Mouse (Mus musculus) adrenal gland, postnatal 14 days (tissue): ENCODE measurements around the gene D930048N14Rik. TPM values are rescaled to one million over a fixed set of nuclear protein-coding genes. Genes with fewer than 3 reads are reported as not detected.
"Not testable (repeated sequence)": the region's sequence is repeated elsewhere in the genome, so short reads cannot be mapped to it uniquely, and the experiment has no call there.

Experiments used
- DNase-seq: peaks from one replicate; pipeline ENCODE4 v3.0.0; 2021; ENCODE audit warnings: mixed read lengths
- total RNA-seq: library from RNA; stranded (reverse); gene quantifications from 2 replicates; pipeline ENCODE4 v1.2.3, GENCODE M21; 2021

D930048N14Rik gene
- total RNA-seq, 1 experiment from 2014 or later, result 1.9 TPM

GRCm38 (mm10) chr11:51627907-51628306 lies 22.8 kb upstream of the D930048N14Rik start:
- no peak for DNase-seq

- peak; percentile 49 for DNase-seq
Observed at GRCm38 (mm10) chr11:51629651-51630314, 21.0 kb upstream of the D930048N14Rik start.

GRCm38 (mm10) chr11:51632130-51632753 lies 18.5 kb upstream of the D930048N14Rik start:
- no peak for DNase-seq

GRCm38 (mm10) chr11:51633200-51633599 lies 17.6 kb upstream of the D930048N14Rik start:
- not testable (repeated sequence) for DNase-seq

GRCm38 (mm10) chr11:51633721-51634120 lies 17.0 kb upstream of the D930048N14Rik start:
- no peak for DNase-seq

GRCm38 (mm10) chr11:51635127-51635524 lies 15.6 kb upstream of the D930048N14Rik start:
- no peak for DNase-seq

- peak; percentile 95 for DNase-seq
Observed at GRCm38 (mm10) chr11:51635525-51636322, 15.0 kb upstream of the D930048N14Rik start, which contains the start of gene Rmnd5b. Gene Rmnd5b, minus strand, starts transcription at chr11:51635896.

GRCm38 (mm10) chr11:51636323-51636684 lies 14.4 kb upstream of the D930048N14Rik start:
- DNase-seq, result peak; percentile 81

DNA sequence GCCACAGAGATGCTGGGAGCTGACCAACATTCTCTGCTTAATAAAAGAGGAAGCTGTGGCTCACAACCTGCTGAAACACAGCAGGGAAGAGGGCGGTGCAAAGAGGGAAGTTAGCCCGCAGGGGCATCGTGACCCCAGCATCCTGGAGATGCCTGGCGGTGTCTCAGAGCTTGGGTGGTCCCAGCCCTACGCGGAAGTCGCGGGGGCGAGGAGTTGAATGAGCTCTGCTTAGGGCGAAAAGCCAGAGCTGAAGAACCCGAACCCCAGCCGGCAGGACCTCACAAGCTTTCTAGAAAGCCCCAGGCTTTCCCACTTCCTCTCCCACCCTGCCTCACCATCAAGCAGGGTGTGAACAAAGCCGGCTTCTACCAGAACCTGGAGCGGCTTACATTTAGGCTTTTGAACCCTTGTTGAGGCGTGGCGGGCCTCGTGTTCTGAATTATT lies 12.8 kb upstream of the D930048N14Rik start:
- DNase-seq, result peak; percentile 65

DNA sequence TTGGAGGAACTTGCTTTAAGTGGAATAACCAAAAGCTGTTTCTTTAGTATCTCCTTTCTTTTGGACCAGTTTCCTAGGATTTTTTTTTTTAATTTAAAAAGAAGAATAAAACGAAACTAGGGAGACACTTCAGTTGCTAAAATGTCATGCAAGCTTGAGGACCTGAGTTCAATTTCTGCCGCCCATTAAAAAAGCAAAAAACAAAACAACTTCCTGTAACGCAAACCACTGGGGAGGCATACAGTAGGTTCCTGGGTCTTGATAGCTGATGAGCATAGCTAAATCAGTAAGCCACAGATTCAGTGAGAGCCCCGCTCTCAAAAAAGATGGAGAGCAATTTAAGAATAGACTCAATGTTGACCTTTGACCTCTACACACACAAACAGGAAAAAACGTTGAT lies 12.3 kb upstream of the D930048N14Rik start:
- no peak for DNase-seq

DNA sequence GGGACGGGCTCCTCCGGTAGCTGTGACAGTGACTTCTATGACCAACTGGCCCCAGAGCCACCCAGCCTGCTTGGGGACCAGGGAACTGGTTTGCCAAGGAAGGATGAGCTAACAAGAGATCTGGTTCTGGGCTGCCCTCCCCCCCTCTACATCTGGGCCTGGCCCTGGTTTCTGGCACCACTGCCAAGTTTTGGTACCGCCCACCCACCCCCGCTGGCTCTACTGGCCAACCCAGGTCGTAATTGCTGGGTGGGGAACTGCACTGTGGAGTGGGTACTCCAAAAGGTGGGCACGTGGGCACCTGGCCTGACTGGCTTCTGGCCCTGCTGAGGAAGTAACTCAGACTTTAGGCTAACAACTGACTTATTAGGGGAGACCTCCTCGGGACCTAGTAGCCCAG lies 10.0 kb upstream of the D930048N14Rik start:
- peak; percentile 38 for DNase-seq

DNA sequence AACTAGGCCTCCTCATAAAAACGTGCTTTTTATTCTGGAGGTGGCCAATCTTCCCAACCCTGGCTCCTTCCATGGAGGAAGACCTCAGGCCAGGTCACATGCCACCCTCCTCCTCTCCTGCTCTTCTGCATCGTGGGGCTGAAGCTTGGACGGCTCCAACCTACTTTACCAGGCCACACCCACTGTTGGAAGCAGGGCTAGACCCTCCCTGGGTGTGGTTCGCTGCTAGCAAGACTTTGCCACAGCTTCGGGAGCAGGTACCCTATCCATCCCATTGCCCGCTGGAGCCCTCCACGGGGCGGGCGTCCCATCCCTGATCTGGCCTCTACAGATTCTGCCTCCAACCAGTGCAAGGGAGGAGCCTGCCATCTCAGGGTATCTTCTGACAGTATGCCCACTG lies 7.6 kb upstream of the D930048N14Rik start:
- no peak for DNase-seq

DNA sequence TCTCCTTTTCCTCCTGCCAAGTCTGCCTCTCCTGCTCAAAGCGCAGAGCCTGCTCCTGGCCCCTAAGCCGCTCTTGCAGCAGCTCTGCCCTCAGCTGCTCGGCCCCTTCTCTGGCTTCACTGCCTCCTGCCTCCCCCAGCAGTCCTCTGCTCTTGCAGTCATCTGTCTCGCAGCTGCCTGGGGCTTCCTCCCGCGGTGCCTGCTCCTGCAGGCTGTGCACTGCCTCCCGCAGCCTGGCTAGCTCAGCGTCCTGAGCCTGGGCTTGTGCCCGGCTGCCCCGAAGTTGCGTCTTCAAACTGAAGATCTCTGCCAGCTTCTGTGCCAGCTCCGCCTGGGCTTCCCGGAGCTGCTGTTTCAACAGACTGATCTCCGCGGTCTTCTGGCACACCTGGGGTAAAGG lies 7.0 kb upstream of the D930048N14Rik start:
- peak; percentile 61 for DNase-seq

- no peak for DNase-seq
Observed at GRCm38 (mm10) chr11:51644217-51644616, 6.5 kb upstream of the D930048N14Rik start.

GRCm38 (mm10) chr11:51645293-51645692 lies 5.5 kb upstream of the D930048N14Rik start:
- peak; percentile 59 for DNase-seq

DNA sequence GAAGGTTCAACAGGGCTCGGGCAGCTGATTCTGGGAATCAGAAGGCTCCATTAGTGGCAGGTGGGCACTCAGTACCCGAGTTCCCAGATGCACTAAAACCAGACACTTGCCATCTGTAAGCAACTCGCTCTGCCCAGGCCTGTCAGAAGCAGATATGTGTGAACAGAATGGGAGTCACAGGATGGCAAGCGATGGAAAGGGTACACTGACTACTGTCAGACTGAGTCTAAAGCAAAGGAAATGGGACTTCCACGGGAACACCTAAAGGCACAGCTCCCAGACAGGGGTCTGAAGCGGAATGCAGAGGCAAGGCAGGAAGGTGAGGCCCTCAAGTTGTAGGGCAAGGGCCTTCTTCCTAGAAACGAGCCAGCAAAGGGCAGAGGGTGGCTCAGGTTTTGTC lies 4.5 kb upstream of the D930048N14Rik start:
- no peak for DNase-seq

GRCm38 (mm10) chr11:51646751-51647667 lies 3.7 kb upstream of the D930048N14Rik start:
- DNase-seq, result peak; percentile 62

- DNase-seq, result peak; percentile 40
Observed at GRCm38 (mm10) chr11:51648566-51648965, 2.2 kb upstream of the D930048N14Rik start.

DNA sequence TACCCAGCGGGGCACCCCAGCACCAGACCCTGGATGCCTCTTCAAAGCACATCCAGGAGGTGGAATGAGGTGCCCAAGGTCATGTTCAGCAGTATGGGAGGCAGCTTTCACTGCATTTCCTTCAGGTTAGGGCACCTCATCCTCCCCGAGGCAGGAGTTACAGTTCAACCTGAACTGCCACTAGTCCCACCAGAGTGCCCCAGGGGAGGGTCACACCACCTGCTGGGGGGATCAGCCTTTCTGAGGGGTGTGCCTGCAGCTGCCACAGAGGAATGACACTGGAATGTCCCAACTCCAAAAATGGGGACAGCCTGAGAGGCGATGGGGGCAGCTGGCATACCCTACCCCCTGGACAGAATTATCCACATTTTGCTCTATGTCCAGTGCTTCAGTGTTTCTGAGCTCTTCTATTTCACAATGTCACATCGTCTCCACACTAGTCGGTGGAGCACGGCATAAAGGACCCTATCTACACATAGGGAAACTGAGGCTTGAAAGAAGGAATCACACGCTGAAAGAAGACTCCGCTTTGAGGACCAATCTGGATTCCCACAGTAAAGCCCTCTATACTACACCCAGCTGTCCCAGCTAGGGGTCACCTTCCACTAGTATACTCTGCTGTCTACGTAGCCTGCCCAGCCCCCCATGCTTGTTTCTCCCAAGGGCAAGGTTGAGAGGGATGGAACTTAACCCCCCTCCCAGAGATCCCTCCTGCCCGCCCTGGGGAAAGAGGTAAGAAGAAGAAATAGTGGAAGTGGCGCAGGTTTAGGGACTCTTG lies 1.5 kb upstream of the D930048N14Rik start:
- DNase-seq, result no peak

- peak; percentile 29 for DNase-seq
Observed at GRCm38 (mm10) chr11:51649889-51650199, 910 bp upstream of the D930048N14Rik start.

DNA sequence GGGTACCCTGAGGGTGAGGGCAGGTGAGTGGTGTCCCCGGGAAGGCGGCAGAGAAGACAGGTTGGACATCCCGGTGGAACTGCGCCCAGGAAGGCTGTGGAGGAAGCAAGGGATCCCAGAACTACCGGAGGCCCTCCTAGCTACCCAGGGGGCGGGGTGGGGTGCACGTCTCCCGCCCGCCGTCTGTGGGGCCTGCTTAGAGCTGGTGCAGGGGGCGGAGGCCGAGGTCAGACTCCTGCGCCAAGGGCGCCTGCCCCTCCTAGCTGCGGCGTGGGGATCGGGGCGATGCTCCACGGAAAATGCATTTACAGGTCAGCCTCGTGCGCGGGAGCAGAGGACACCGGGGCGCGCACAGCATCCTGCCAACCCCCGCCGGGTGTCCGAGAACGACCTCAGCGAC lies 493 bp upstream of the D930048N14Rik start:
- no peak for DNase-seq
